ENCODE assay signal across 21 mouse cellular contexts in genomic region chr17:27433179-27433680, GRCm38 (mm10).
DNase-seq lines count a peak whose midpoint lies in the region; ATAC-seq lines count a peak whose summit lies in the region.
"Had no signal": no experiment of that assay in that cellular context is flagged by ENCODE, and none has a peak within 500 bp of the region (broad histone marks: within the 10 kb centered on the region; RNA-seq: fewer than 3 reads in every experiment).

No protein-coding gene starts in this region.

- H3K9ac ChIP-seq in forebrain, embryonic 11.5 days (ENCODE audit: low read length), result no peak overlapping the region
- no peak overlapping the region for H3K9ac ChIP-seq in forebrain, embryonic 15.5 days (replicated peaks)
- H3K9ac ChIP-seq in neural tube, embryonic 12.5 days, result no peak overlapping the region
- no peak overlapping the region for H3K9ac ChIP-seq in neural tube, embryonic 15.5 days (replicated peaks)
- no peak overlapping the region; the same call in 1 of the 2 replicates for H3K9ac ChIP-seq in midbrain, embryonic 13.5 days (replicated peaks)
- H3K9ac ChIP-seq in kidney, embryonic 16.5 days (replicated peaks; ENCODE audit: low read length), result no peak overlapping the region
- H3K9ac ChIP-seq: heart, embryonic 13.5 days; limb, embryonic 13.5 days; liver, embryonic 14.5 days had no signal

- H3K4me1 ChIP-seq in forebrain, embryonic 11.5 days (replicated peaks; ENCODE audit: control insufficient read depth, insufficient read depth, low read length), result peaks cover 15% of the 10 kb centered on the region
- peaks cover 9% of the 10 kb centered on the region for H3K4me1 ChIP-seq in forebrain, embryonic 15.5 days
- peaks cover 30% of the 10 kb centered on the region for H3K4me1 ChIP-seq in neural tube, embryonic 12.5 days
- peaks cover 21% of the 10 kb centered on the region for H3K4me1 ChIP-seq in neural tube, embryonic 15.5 days
- H3K4me1 ChIP-seq in midbrain, embryonic 13.5 days (replicated peaks), result peaks cover 49% of the 10 kb centered on the region
- peaks cover 21% of the 10 kb centered on the region for H3K4me1 ChIP-seq in kidney, embryonic 16.5 days (ENCODE audit: insufficient read depth, low read length)
- H3K4me1 ChIP-seq: heart, embryonic 13.5 days; megakaryocyte, embryonic 14.5 days had no signal

- WGBS in forebrain, embryonic 11.5 days, result 17% methylated on average over 3 of the region's 3 CpGs
- 17% methylated on average over 3 of the region's 3 CpGs for WGBS in forebrain, embryonic 15.5 days
- 43% methylated on average over 3 of the region's 3 CpGs for WGBS in neural tube, embryonic 12.5 days
- 36% methylated on average over 3 of the region's 3 CpGs for WGBS in neural tube, embryonic 15.5 days
- WGBS in midbrain, embryonic 13.5 days, result 13% methylated on average over 3 of the region's 3 CpGs
- WGBS in kidney, embryonic 16.5 days, result 83% methylated on average over 3 of the region's 3 CpGs

- ATAC-seq in forebrain, embryonic 11.5 days (replicated peaks; ENCODE audit: low FRiP score), result 0 out of 2 replicates have a peak, but pooled peaks have one; percentile 41
- ATAC-seq in forebrain, embryonic 15.5 days (replicated peaks), result no peak
- 0 out of 2 replicates have a peak, but pooled peaks have one; percentile 8 for ATAC-seq in neural tube, embryonic 12.5 days (ENCODE audit: low FRiP score, low read depth)
- no peak for ATAC-seq in neural tube, embryonic 15.5 days (ENCODE audit: low FRiP score)
- peak; percentile 25; the same call in 1 of the 2 replicates for ATAC-seq in midbrain, embryonic 13.5 days
- ATAC-seq in kidney, embryonic 16.5 days (ENCODE audit: low FRiP score, low TSS enrichment), result no peak
- ATAC-seq: CD4-positive, CD25-positive, alpha-beta regulatory T cell, adult 4 months; intestine, postnatal 0 days; lung, postnatal 0 days had no signal

- no peak overlapping the region for H3K4me2 ChIP-seq in forebrain, embryonic 11.5 days (ENCODE audit: low read depth, low read length, severe bottlenecking)
- H3K4me2 ChIP-seq in forebrain, embryonic 15.5 days (replicated peaks), result no peak overlapping the region
- H3K4me2 ChIP-seq in neural tube, embryonic 12.5 days (replicated peaks), result no peak overlapping the region
- H3K4me2 ChIP-seq in neural tube, embryonic 15.5 days, result no peak overlapping the region
- no peak overlapping the region for H3K4me2 ChIP-seq in midbrain, embryonic 13.5 days (replicated peaks)
- H3K4me2 ChIP-seq in kidney, embryonic 16.5 days (replicated peaks; ENCODE audit: low read depth, low read length), result no peak overlapping the region
- H3K4me2 ChIP-seq: heart, embryonic 13.5 days; limb, embryonic 13.5 days had no signal

- no peak overlapping the region for H3K27ac ChIP-seq in forebrain, embryonic 11.5 days (ENCODE audit: low read depth, low read length)
- H3K27ac ChIP-seq in forebrain, embryonic 15.5 days (replicated peaks), result no peak overlapping the region
- no peak overlapping the region for H3K27ac ChIP-seq in neural tube, embryonic 12.5 days
- H3K27ac ChIP-seq in neural tube, embryonic 15.5 days (replicated peaks), result no peak overlapping the region
- H3K27ac ChIP-seq in midbrain, embryonic 13.5 days, result peak overlapping the region; percentile 41
- H3K27ac ChIP-seq in kidney, embryonic 16.5 days (ENCODE audit: low read length), result no peak overlapping the region
- H3K27ac ChIP-seq: gastrocnemius, adult 2 months; heart, embryonic 13.5 days; limb, embryonic 13.5 days; liver, embryonic 14.5 days had no signal

- no peak overlapping the region for H3K4me3 ChIP-seq in forebrain, embryonic 11.5 days (ENCODE audit: low read depth, low read length)
- H3K4me3 ChIP-seq in forebrain, embryonic 15.5 days, result no peak overlapping the region
- H3K4me3 ChIP-seq in neural tube, embryonic 12.5 days, result no peak overlapping the region
- H3K4me3 ChIP-seq in neural tube, embryonic 15.5 days (replicated peaks), result no peak overlapping the region
- H3K4me3 ChIP-seq in midbrain, embryonic 13.5 days (replicated peaks), result no peak overlapping the region
- H3K4me3 ChIP-seq in kidney, embryonic 16.5 days (ENCODE audit: low read length), result no peak overlapping the region
- H3K4me3 ChIP-seq: gastrocnemius, adult 2 months; heart, embryonic 13.5 days; limb, embryonic 13.5 days; megakaryocyte, embryonic 14.5 days had no signal

- no peak for DNase-seq in forebrain, embryonic 11.5 days (ENCODE audit: low spot score)
- no peak for DNase-seq in kidney, adult 9 months
- DNase-seq: adrenal gland, postnatal 36 days; gastrocnemius, adult 2 months; heart, postnatal 36 days; kidney, postnatal 10 days; right cerebral cortex, postnatal 14 days; thymus, postnatal 25 days had no signal

- H3K9me3 ChIP-seq in forebrain, embryonic 11.5 days (ENCODE audit: control insufficient read depth, low read length), result no peaks in the 10 kb centered on the region; the same call in 1 of the 2 replicates
- peaks cover 4% of the 10 kb centered on the region; the same call in 1 of the 2 replicates for H3K9me3 ChIP-seq in forebrain, embryonic 15.5 days
- peaks cover 9% of the 10 kb centered on the region for H3K9me3 ChIP-seq in neural tube, embryonic 12.5 days
- 0 out of 2 replicates have a peak, but pooled peaks cover 2% of the 10 kb centered on the region for H3K9me3 ChIP-seq in neural tube, embryonic 15.5 days (replicated peaks)
- peaks cover 8% of the 10 kb centered on the region for H3K9me3 ChIP-seq in midbrain, embryonic 13.5 days
- peaks cover 10% of the 10 kb centered on the region for H3K9me3 ChIP-seq in kidney, embryonic 16.5 days (ENCODE audit: low read length)

- H3K27me3 ChIP-seq in forebrain, embryonic 11.5 days (ENCODE audit: control insufficient read depth, insufficient read depth, low read length), result no peaks in the 10 kb centered on the region; the same call in 1 of the 2 replicates
- no peaks in the 10 kb centered on the region for H3K27me3 ChIP-seq in forebrain, embryonic 15.5 days
- no peaks in the 10 kb centered on the region for H3K27me3 ChIP-seq in neural tube, embryonic 12.5 days (replicated peaks)
- no peaks in the 10 kb centered on the region; the same call in 1 of the 2 replicates for H3K27me3 ChIP-seq in neural tube, embryonic 15.5 days (replicated peaks)
- peaks cover 3% of the 10 kb centered on the region; the same call in 1 of the 2 replicates for H3K27me3 ChIP-seq in midbrain, embryonic 13.5 days
- H3K27me3 ChIP-seq in kidney, embryonic 16.5 days (ENCODE audit: insufficient read depth, low read length), result peaks cover 5% of the 10 kb centered on the region; the same call in 1 of the 2 replicates

- no peaks in the 10 kb centered on the region for H3K36me3 ChIP-seq in forebrain, embryonic 11.5 days (ENCODE audit: control insufficient read depth, insufficient read depth, low read length)
- no peaks in the 10 kb centered on the region for H3K36me3 ChIP-seq in forebrain, embryonic 15.5 days
- no peaks in the 10 kb centered on the region; the same call in 1 of the 2 replicates for H3K36me3 ChIP-seq in neural tube, embryonic 12.5 days
- H3K36me3 ChIP-seq in neural tube, embryonic 15.5 days, result no peaks in the 10 kb centered on the region
- peaks cover 11% of the 10 kb centered on the region for H3K36me3 ChIP-seq in midbrain, embryonic 13.5 days
- H3K36me3 ChIP-seq in kidney, embryonic 16.5 days (ENCODE audit: insufficient read depth, low read length), result no peaks in the 10 kb centered on the region; the same call in 1 of the 2 replicates
- H3K36me3 ChIP-seq: G1E; heart, embryonic 13.5 days; limb, embryonic 13.5 days had no signal

Comparison
In these comparisons a context has a peak if more than half of its experiments do, and no peak if none do; other contexts are left out.
1. ATAC-seq: peak in forebrain, embryonic 11.5 days (single experiment), neural tube, embryonic 12.5 days (single experiment) and midbrain, embryonic 13.5 days (single experiment); none in forebrain, embryonic 15.5 days (single experiment), neural tube, embryonic 15.5 days (single experiment) and kidney, embryonic 16.5 days (single experiment).